Mouse (Mus musculus): ENCODE measurements at regions not wholly inside any gene's neighbourhood (a gene's known extent, or its start where the extent isn't known, plus 50 kb on each side); places are given as distances from the start of the nearest gene placed in this dataset.

DNA sequence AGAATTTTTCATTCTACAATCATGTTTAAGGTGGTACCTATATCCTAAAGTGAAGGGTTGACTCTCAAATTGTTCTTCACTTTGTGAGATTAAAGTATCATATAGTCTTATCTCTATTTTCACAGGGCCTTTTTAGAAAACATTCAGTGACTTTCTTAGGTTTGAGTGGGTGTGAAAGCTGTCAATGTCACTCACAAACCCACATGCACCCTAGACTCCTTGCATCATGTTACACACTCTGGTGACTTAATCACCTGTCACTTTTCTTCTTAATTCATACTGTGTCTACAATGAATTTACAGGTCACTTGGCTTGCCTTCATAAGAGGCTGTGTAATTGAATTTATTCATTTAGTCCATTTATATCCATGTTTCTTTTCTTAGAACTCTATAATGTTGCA lies 1026.8 kb upstream of the Alcam start:
- H3K4me3 ChIP-seq (ENCODE audit: insufficient read depth, low read length), result no peak overlapping the region
- TF ChIP-seq POLR2A (IDR thresholded peaks at IDR 0.05; ENCODE audit: extremely low read depth, insufficient read depth, low read length) (no peak), CTCF (IDR thresholded peaks at IDR 0.05; ENCODE audit: extremely low read depth, insufficient read depth, low read length) (no peak)
- H3K27ac ChIP-seq (ENCODE audit: insufficient read depth, low read length), result no peak overlapping the region
- no peaks in the 10 kb centered on the region for H3K4me1 ChIP-seq (ENCODE audit: control insufficient read depth, insufficient read depth, low read length)

DNA sequence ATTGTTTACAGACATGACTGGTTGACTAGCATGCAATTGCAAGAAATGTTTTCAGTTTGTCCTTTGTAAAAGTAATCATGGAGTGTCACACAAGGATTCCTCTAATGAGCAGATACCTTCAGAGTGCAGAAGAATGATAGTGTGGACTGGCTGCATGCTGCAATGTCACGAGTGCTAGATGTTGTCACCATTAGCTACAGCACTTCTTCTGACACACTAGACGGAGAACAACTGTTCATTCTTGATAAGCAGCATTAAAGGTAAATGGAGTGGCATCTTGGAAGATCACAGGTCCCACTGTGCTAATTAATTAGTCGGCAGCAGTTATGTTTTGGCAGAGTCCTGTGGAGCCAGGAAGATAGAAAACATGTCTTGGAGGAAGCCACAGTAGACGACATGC lies 985.6 kb upstream of the Alcam start:
- Histone ChIP-seq H3K27ac (ENCODE audit: insufficient read depth, low read length) (no peak overlapping the region), H3K4me3 (ENCODE audit: insufficient read depth, low read length) (no peak overlapping the region), H3K4me1 (ENCODE audit: control insufficient read depth, insufficient read depth, low read length) (no peaks in the 10 kb centered on the region)
- no peak for TF ChIP-seq CTCF (IDR thresholded peaks at IDR 0.05; ENCODE audit: extremely low read depth, insufficient read depth, low read length)
- TF ChIP-seq POLR2A (IDR thresholded peaks at IDR 0.05; ENCODE audit: extremely low read depth, insufficient read depth, low read length), result no peak

- H3K4me3 ChIP-seq (ENCODE audit: insufficient read depth, low read length), result no peak overlapping the region
- no peak overlapping the region for H3K27ac ChIP-seq (ENCODE audit: insufficient read depth, low read length)
- no peaks in the 10 kb centered on the region for H3K4me1 ChIP-seq (ENCODE audit: control insufficient read depth, insufficient read depth, low read length)
- TF ChIP-seq POLR2A (IDR thresholded peaks at IDR 0.05; ENCODE audit: extremely low read depth, insufficient read depth, low read length) (no peak), CTCF (IDR thresholded peaks at IDR 0.05; ENCODE audit: extremely low read depth, insufficient read depth, low read length) (no peak)
Measured at GRCm38 (mm10) chr16:53418416-53418815, 964.5 kb upstream of the Alcam start.

DNA sequence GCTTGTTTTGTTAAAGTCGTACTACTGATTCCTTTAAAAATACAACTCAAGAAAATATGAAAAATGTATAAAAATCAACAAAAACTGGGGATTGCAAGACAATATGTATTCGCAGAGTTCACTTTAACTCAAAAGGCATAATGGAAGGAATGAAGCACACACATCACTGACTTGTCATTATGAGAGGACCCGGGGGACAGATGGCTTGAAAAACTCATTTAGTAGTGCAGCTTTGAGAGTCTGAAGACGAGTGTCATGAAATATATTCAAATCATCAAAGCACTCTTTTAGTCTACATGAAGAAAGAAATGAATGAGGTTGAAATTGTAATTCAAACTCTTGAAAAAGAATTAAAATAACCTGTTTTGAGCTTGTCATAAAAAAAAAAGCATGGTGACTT lies 931.3 kb upstream of the Alcam start:
- Histone ChIP-seq H3K27ac (ENCODE audit: insufficient read depth, low read length) (no peak overlapping the region), H3K4me3 (ENCODE audit: insufficient read depth, low read length) (no peak overlapping the region), H3K4me1 (ENCODE audit: control insufficient read depth, insufficient read depth, low read length) (no peaks in the 10 kb centered on the region)
- TF ChIP-seq CTCF (IDR thresholded peaks at IDR 0.05; ENCODE audit: extremely low read depth, insufficient read depth, low read length) (no peak), POLR2A (IDR thresholded peaks at IDR 0.05; ENCODE audit: extremely low read depth, insufficient read depth, low read length) (no peak)

DNA sequence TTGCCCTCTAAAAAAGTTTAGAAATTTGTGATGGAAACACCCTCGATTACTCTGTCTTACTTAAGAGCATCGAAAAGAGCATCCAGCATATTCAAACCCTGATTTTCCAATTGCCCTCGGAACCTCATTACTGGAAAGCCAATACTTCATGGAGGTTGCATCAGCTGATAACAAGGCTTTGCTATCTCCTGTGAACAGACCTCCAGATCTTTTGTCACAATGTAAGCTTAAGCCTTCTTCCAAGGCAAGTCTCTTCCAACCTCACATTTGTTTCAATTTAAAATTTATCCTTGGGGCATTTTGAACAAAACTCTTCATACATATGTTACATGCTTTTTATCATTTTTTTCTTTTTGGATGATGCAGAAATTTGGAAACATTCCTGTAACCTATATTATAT lies 888.3 kb upstream of the Alcam start:
- H3K4me3 ChIP-seq (ENCODE audit: insufficient read depth, low read length), result no peak overlapping the region
- H3K27ac ChIP-seq (ENCODE audit: insufficient read depth, low read length), result no peak overlapping the region
- TF ChIP-seq CTCF (IDR thresholded peaks at IDR 0.05; ENCODE audit: extremely low read depth, insufficient read depth, low read length) (no peak), POLR2A (IDR thresholded peaks at IDR 0.05; ENCODE audit: extremely low read depth, insufficient read depth, low read length) (no peak)
- no peaks in the 10 kb centered on the region for H3K4me1 ChIP-seq (ENCODE audit: control insufficient read depth, insufficient read depth, low read length)

GRCm38 (mm10) chr16:53326353-53326752 lies 872.5 kb upstream of the Alcam start:
- no peaks in the 10 kb centered on the region for H3K4me1 ChIP-seq (ENCODE audit: control insufficient read depth, insufficient read depth, low read length)
- H3K27ac ChIP-seq (ENCODE audit: insufficient read depth, low read length), result no peak overlapping the region
- TF ChIP-seq POLR2A (IDR thresholded peaks at IDR 0.05; ENCODE audit: extremely low read depth, insufficient read depth, low read length), result no peak
- TF ChIP-seq CTCF (IDR thresholded peaks at IDR 0.05; ENCODE audit: extremely low read depth, insufficient read depth, low read length), result no peak
- no peak overlapping the region for H3K4me3 ChIP-seq (ENCODE audit: insufficient read depth, low read length)

GRCm38 (mm10) chr16:53292081-53292480 lies 838.2 kb upstream of the Alcam start:
- no peak overlapping the region for H3K4me3 ChIP-seq (ENCODE audit: insufficient read depth, low read length)
- TF ChIP-seq CTCF (IDR thresholded peaks at IDR 0.05; ENCODE audit: extremely low read depth, insufficient read depth, low read length) (no peak), POLR2A (IDR thresholded peaks at IDR 0.05; ENCODE audit: extremely low read depth, insufficient read depth, low read length) (no peak)
- H3K4me1 ChIP-seq (ENCODE audit: control insufficient read depth, insufficient read depth, low read length), result no peaks in the 10 kb centered on the region
- H3K27ac ChIP-seq (ENCODE audit: insufficient read depth, low read length), result no peak overlapping the region

DNA sequence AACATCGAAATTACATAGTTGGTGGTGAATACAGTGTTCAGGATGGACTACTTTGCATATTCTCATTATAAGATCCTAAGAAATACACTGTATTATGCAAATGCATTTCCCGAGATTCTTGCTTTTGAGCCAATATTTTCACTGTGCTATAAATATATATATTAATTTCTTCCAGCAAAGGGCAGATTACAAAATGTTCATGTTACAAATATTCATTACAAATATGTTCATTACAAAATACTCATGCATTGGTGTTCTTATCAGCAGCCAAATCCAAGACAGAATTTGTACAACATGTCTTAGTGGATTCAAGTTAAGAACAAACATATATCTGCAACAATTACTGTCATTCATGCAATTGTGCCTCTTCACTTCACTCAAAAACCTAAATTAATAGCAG lies 828.1 kb upstream of the Alcam start:
- TF ChIP-seq CTCF (IDR thresholded peaks at IDR 0.05; ENCODE audit: extremely low read depth, insufficient read depth, low read length) (no peak), POLR2A (IDR thresholded peaks at IDR 0.05; ENCODE audit: extremely low read depth, insufficient read depth, low read length) (no peak)
- H3K4me1 ChIP-seq (ENCODE audit: control insufficient read depth, insufficient read depth, low read length), result no peaks in the 10 kb centered on the region
- no peak overlapping the region for H3K4me3 ChIP-seq (ENCODE audit: insufficient read depth, low read length)
- H3K27ac ChIP-seq (ENCODE audit: insufficient read depth, low read length), result no peak overlapping the region

- H3K4me3 ChIP-seq (ENCODE audit: insufficient read depth, low read length), result no peak overlapping the region
- H3K27ac ChIP-seq (ENCODE audit: insufficient read depth, low read length), result no peak overlapping the region
- H3K4me1 ChIP-seq (ENCODE audit: control insufficient read depth, insufficient read depth, low read length), result no peaks in the 10 kb centered on the region
- TF ChIP-seq POLR2A (IDR thresholded peaks at IDR 0.05; ENCODE audit: extremely low read depth, insufficient read depth, low read length) (no peak), CTCF (IDR thresholded peaks at IDR 0.05; ENCODE audit: extremely low read depth, insufficient read depth, low read length) (peak; percentile 44; the same call in 1 of the 2 replicates)
Measured at GRCm38 (mm10) chr16:53266116-53266515, 812.2 kb upstream of the Alcam start.

GRCm38 (mm10) chr16:53245365-53245764 lies 791.5 kb upstream of the Alcam start:
- Histone ChIP-seq H3K4me1 (ENCODE audit: control insufficient read depth, insufficient read depth, low read length) (no peaks in the 10 kb centered on the region), H3K27ac (ENCODE audit: insufficient read depth, low read length) (no peak overlapping the region), H3K4me3 (ENCODE audit: insufficient read depth, low read length) (no peak overlapping the region)
- TF ChIP-seq POLR2A (IDR thresholded peaks at IDR 0.05; ENCODE audit: extremely low read depth, insufficient read depth, low read length) (no peak), CTCF (IDR thresholded peaks at IDR 0.05; ENCODE audit: extremely low read depth, insufficient read depth, low read length) (no peak)

DNA sequence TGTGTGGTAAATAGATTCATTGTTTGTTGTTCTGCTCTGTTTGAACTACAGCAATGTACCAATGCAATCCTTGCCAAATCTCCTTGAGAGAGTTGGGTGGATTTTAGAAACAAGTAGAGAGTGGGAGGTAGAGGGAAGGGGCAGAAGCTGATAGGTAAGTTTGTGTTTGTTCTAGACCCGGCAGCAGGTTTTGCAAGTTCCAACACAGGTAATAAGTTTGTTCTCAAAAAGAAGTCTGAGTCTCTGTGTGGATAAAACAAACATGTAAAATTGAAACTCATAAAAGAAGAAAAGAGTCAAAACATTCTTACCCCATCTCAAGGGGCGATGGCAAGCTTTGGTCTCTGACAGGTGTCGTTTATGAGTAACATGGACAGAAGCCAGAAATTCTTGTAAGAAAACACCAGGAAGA lies 788.3 kb upstream of the Alcam start:
- H3K4me3 ChIP-seq (ENCODE audit: insufficient read depth, low read length), result no peak overlapping the region
- H3K27ac ChIP-seq (ENCODE audit: insufficient read depth, low read length), result no peak overlapping the region
- TF ChIP-seq CTCF (IDR thresholded peaks at IDR 0.05; ENCODE audit: extremely low read depth, insufficient read depth, low read length), result no peak
- TF ChIP-seq POLR2A (IDR thresholded peaks at IDR 0.05; ENCODE audit: extremely low read depth, insufficient read depth, low read length), result no peak
- no peaks in the 10 kb centered on the region for H3K4me1 ChIP-seq (ENCODE audit: control insufficient read depth, insufficient read depth, low read length)
